Mouse (Mus musculus) left cerebral cortex, postnatal 25 days (tissue): Measurements from ENCODE around the gene Zfp385c. TPM values are rescaled to one million over a fixed set of nuclear protein-coding genes. Genes with fewer than 3 reads are reported as not detected.
"Not testable (repeated sequence)": the region's sequence is repeated elsewhere in the genome, so short reads cannot be mapped to it uniquely, and the experiment has no call there.

ENCODE experiments used
- DNase-seq, 2 experiments: peaks; one replicate each; pipeline ENCODE4 v3.0.0; 2022; ENCODE audit warnings: low spot score in 2 of 2, mixed read lengths in 1 of 2
- intact Hi-C: fragments of 180-260 bp; cut with DNase I; formaldehyde crosslinking; loops from one replicate; pipeline ENCODE4 v1.15.1; 2025
- total RNA-seq, 2 experiments: library from RNA; stranded (reverse); gene quantifications; 2 replicates each; pipeline ENCODE4 v1.2.3; 2021

Gene Zfp385c
- total RNA-seq, 2 experiments from 2014 or later: 0.16 to 0.30 TPM

- peak; percentile 45 to 67 for DNase-seq
- intact Hi-C loops: loop anchor here (2.0 kb wide), 1 partner anchor 51 kb away; no protein-coding TSS in a partner anchor
Measured at GRCm38 (mm10) chr11:100643612-100644575, 48.4 kb downstream of the Zfp385c start.

GRCm38 (mm10) chr11:100640159-100640906 lies 51.9 kb downstream of the Zfp385c start:
- peak; percentile 61 to 64 for DNase-seq
- intact Hi-C loops: no loop called here

GRCm38 (mm10) chr11:100634530-100634929 lies 57.7 kb downstream of the Zfp385c start:
- no peak for DNase-seq
- intact Hi-C loops: no loop called here

GRCm38 (mm10) chr11:100628862-100629352 lies 63.3 kb downstream of the Zfp385c start:
- DNase-seq: no peak

DNA sequence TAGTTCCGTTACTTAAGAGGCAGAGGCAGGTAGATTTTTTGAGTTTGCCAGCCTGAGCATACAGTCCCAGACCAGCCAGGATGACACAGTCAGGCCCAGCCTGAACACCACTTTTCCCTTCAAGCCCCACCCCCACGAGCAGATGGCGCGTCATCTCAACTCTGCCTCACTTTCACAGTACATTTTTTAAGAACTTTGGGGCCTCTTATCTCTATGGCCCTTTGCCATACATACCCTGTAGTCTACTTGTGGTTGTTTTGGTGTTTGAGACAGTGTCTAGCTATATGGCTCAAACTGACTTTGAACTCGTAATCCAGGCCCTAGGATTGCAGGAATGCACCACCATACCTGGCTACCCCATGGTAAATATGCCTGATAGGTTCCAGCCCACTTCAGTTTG lies 64.2 kb downstream of the Zfp385c start:
- intact Hi-C loops: no loop called here
- no peak for DNase-seq

More at GRCm38 (mm10) chr11:100628862-100629352, 63.3 kb downstream of the Zfp385c start:
- intact Hi-C loops: no loop called here

DNA sequence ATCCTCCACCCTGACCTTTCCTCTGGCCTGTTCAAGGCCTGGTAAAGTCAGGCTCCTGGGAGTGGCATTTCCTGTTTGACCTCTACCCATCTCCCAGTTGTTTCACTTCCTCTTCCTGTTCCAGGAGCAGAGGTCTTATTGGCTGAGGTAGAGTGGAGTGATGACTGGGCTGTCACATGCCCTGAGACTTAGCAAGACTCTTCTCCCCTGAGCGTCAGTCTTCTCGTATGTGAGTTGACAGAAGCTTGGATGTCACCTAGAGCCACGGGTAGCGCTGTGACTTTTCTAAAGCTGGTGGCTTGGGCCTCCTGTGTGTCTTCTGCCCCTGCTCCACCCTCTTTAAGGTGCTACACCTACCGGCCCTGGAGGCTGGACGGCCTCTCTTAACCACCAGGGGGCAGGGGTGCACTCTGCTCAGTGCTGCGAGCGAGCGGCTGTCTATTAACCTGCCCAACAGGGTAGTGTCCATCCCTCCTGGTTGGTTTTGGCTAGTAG lies 65.5 kb downstream of the Zfp385c start:
- intact Hi-C loops: loop anchor here (2.0 kb wide), 2 partner anchors 68 to 76 kb away; no protein-coding TSS in a partner anchor

DNA sequence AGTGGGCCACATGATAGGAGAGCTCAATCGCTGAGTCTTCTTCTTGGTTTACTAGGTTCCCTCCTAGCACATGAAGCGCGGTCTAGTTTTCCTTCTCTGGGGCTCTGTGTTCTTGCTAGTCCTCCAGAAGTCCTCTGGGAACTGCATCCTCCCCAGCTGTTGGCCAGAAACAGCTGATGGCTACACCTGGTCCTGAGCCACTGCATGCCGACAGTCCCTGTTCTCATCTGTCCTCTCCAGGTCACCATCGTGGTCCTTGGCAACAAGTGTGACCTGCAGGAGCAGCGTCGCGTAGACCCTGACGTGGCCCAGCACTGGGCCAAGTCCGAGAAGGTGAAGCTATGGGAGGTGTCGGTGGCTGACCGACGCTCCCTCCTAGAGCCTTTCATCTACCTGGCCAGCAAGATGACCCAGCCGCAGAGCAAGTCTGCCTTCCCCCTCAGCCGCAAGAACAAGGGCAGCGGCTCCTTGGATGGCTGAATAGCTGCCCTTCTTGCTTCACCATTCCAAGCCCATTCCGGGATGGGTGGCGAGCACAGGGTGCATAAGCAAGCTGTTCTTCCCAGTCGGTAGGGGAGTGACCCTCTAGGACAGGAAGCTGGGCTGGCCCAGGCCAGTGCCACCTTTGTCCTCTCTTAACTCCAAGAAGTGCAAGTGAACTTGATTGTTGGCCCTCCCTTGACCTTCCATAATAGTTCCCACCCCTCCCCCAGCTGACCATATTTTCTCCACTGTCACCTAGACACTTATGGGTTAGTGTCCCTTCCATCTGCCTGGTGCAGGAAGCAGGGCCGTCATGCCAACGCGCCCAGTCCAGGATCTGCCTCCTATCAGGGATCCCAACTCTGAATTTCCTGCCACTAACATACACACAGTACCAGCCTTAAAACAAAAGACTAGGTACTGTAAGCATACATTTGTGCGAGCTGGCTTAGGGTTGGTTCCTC lies 66.2 kb downstream of the Zfp385c start:
- intact Hi-C loops: loop anchor here (2.0 kb wide), 2 partner anchors 69 to 77 kb away; no protein-coding TSS in a partner anchor

More for the DNA sequence above, 65.5 kb downstream of the Zfp385c start:
- peak; percentile 68 to 72 for DNase-seq

GRCm38 (mm10) chr11:100623867-100624266 lies 68.4 kb downstream of the Zfp385c start:
- no peak for DNase-seq
- intact Hi-C loops: no loop called here

More for the DNA sequence above, 66.2 kb downstream of the Zfp385c start:
- DNase-seq: no peak

DNA sequence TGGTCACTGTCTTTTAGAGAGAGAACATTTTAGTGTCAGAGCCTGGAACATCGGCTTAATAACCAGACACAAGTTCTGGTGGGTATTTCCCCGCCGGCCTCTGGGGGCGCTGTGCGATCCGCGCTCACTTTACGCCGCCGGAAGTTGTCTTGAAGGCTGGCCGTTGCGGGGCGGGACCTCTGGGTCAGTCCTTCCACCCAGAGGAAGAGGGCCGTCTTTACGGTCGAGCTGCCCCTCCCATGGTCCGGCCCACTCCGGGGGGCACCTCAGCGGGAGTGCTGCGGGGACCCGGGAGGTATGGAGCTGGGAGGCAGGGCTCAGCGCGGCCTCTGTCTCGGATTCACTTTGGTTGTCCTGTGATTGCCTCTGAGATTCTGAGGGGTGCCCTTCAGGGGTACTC lies 69.5 kb downstream of the Zfp385c start:
- intact Hi-C loops: no loop called here

GRCm38 (mm10) chr11:100619982-100620381 lies 72.3 kb downstream of the Zfp385c start, which contains the start of gene Dnajc7:
Gene Dnajc7, minus strand, starts transcription at chr11:100620168.
- intact Hi-C loops: loop anchor here (2.0 kb wide), 1 partner anchor 49 kb away; no protein-coding TSS in a partner anchor
- no peak for DNase-seq

More for the DNA sequence above, 69.5 kb downstream of the Zfp385c start:
- DNase-seq: peak; percentile 96 to 98

- intact Hi-C loops: loop anchor here (2.0 kb wide), 1 partner anchor 49 kb away; no protein-coding TSS in a partner anchor
Measured at GRCm38 (mm10) chr11:100619485-100619975, 72.7 kb downstream of the Zfp385c start.

DNA sequence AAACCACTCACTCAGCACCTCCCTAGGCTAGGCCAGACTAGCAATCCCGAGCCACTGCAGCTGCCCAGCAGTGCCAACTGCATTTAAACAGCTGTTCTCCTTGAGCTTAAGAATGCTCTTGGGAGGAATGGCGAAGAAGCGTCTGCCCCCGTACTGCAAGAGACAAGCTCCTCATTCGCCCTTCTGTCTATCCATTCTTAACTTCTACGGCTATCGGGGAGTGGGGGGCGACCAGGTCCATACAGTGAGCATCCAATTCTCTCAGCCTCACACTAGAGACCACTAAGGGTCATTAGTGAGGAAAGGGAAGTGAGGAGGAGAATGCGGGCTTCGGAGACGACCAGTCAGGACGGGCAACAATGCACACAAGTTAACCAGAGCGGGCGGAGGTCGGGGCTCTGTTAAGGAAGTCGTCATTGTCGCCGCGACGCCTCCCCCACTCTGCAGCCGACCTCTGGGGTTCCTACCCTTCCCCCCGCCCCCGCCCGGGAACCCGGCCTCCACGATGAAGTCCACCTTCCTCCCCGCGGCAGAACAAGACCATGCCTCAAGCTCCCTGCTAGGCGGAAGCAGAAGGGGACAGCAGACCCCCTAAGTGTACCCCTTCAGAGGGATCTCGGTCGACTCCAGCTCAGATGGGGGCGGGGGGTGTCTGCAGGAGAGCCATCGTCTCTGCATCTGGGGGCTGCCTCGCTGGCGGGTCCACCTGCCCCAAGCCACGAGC lies 73.3 kb downstream of the Zfp385c start, which contains the start of gene Nkiras2:
TSS of gene Nkiras2 (plus strand) at position 484 of the 724 bp plus-strand sequence.
- DNase-seq: peak; percentile 51 to 61
- intact Hi-C loops: loop anchor here (2.0 kb wide), 1 partner anchor 48 kb away; no protein-coding TSS in a partner anchor

More at GRCm38 (mm10) chr11:100619485-100619975, 72.7 kb downstream of the Zfp385c start:
- DNase-seq: peak; percentile 96 to 98

GRCm38 (mm10) chr11:100617480-100617879 lies 74.8 kb downstream of the Zfp385c start:
- intact Hi-C loops: no loop called here
- no peak for DNase-seq

GRCm38 (mm10) chr11:100616836-100617235 lies 75.4 kb downstream of the Zfp385c start:
- intact Hi-C loops, DNase-seq: not testable (repeated sequence)

GRCm38 (mm10) chr11:100616332-100616731 lies 75.9 kb downstream of the Zfp385c start:
- intact Hi-C loops: no loop called here

GRCm38 (mm10) chr11:100613241-100613640 lies 79.0 kb downstream of the Zfp385c start:
- intact Hi-C loops: no loop called here
- peak in 1 of 2 experiments; percentile 43 for DNase-seq

More at GRCm38 (mm10) chr11:100616332-100616731, 75.9 kb downstream of the Zfp385c start:
- no peak for DNase-seq

DNA sequence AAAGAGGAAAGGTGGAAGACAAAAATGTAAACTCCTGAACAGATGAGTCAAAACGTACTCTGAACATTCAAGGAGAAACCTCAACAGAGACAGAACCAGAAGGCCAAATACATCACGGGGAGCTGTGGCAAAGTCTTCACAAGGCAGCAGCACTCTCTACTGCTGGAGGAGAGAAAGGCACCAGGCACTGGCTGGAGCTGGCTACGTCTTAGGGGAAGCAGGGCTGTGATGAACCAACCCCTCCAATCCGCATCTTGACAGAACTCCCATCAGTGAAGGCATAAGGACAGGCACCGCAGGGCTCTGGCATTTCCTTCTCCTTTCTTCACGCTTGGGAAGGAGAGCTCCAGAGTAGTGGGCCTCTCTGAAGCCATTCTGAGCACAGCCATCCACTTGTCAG lies 80.6 kb downstream of the Zfp385c start:
- no peak for DNase-seq
- intact Hi-C loops: loop anchor here (2.0 kb wide), 1 partner anchor 41 kb away; no protein-coding TSS in a partner anchor
